Mouse (Mus musculus): ENCODE results near the gene Rmnd5a.

Rmnd5a gene

GRCm38 (mm10) chr6:71369416-71369815 is 71.0 kb downstream of the Rmnd5a start:
- DNase-seq, result no peak

- DNase-seq, result no peak
Measured at GRCm38 (mm10) chr6:71363995-71364394, 76.4 kb downstream of the Rmnd5a start.

GRCm38 (mm10) chr6:71361156-71361670 is 79.2 kb downstream of the Rmnd5a start:
- no peak for DNase-seq

GRCm38 (mm10) chr6:71360751-71361150 is 79.7 kb downstream of the Rmnd5a start:
- DNase-seq, result no peak

GRCm38 (mm10) chr6:71360221-71360620 is 80.2 kb downstream of the Rmnd5a start:
- DNase-seq, result no peak

- DNase-seq, result no peak
Measured at GRCm38 (mm10) chr6:71357493-71357892, 82.9 kb downstream of the Rmnd5a start.

- DNase-seq, result no peak
Measured at GRCm38 (mm10) chr6:71353722-71354121, 86.7 kb downstream of the Rmnd5a start.

- DNase-seq, result no peak
Measured at GRCm38 (mm10) chr6:71352866-71353427, 87.5 kb downstream of the Rmnd5a start.

GRCm38 (mm10) chr6:71352201-71352600 is 88.2 kb downstream of the Rmnd5a start:
- DNase-seq, result no peak

- no peak for DNase-seq
Measured at GRCm38 (mm10) chr6:71351201-71351600, 89.2 kb downstream of the Rmnd5a start.

GRCm38 (mm10) chr6:71348006-71348405 is 92.4 kb downstream of the Rmnd5a start:
- DNase-seq, result peak in 1 of 2 experiments; percentile 30

- no peak for DNase-seq
Measured at GRCm38 (mm10) chr6:71341179-71341578, 99.3 kb downstream of the Rmnd5a start.

GRCm38 (mm10) chr6:71339351-71339750 is 101.1 kb downstream of the Rmnd5a start:
- no peak for DNase-seq

GRCm38 (mm10) chr6:71338941-71339340 is 101.5 kb downstream of the Rmnd5a start:
- no peak for DNase-seq
